Mouse (Mus musculus) lung, adult 2 months (tissue): Measurements from ENCODE around the gene Prss32.

Source experiments
- CTCF ChIP-seq: fragments of 200-500 bp; IDR thresholded peaks from 2 replicates; pipeline ENCODE4 v1.5.1; 2011; ENCODE audit warnings: mild to moderate bottlenecking, low read length, control low read depth; ENCODE audit not compliant: insufficient read depth
- POLR2A ChIP-seq: fragments of 200-500 bp; IDR thresholded peaks from 2 replicates; pipeline ENCODE4 v1.6.1; 2011; ENCODE audit warnings: low read depth, mild to moderate bottlenecking, control low read depth, low read length, borderline replicate concordance; ENCODE audit errors: extremely low read depth

- TF ChIP-seq CTCF: no peak
- TF ChIP-seq POLR2A: no peak
Measured at GRCm38 (mm10) chr17:23850028-23850427, 6.4 kb downstream of the Prss32 start.
